Mouse (Mus musculus) gastrocnemius, adult 2 months (tissue): ENCODE measurements around the gene Helz2. TPM values are rescaled to one million over a fixed set of nuclear protein-coding genes. Genes with fewer than 3 reads are reported as not detected.

Experiments used
- DNase-seq: peaks from one replicate; pipeline ENCODE4 v3.0.0; 2022
- H3K27ac ChIP-seq: fragments of 200-600 bp; 2 replicates; pipeline ENCODE4 v1.8.1; 2022; ENCODE audit warnings: mild to moderate bottlenecking
- H3K4me3 ChIP-seq: fragments of 200-600 bp; 2 replicates; pipeline ENCODE4 v1.8.1; 2022; ENCODE audit warnings: mild to moderate bottlenecking, moderate library complexity
- CTCF ChIP-seq: fragments of 200-600 bp; IDR thresholded peaks from 2 replicates; pipeline ENCODE4 v1.8.1; 2022; ENCODE audit warnings: antibody characterized with exemption, mild to moderate bottlenecking, moderate library complexity
- intact Hi-C: fragments of 180-260 bp; cut with DNase I; formaldehyde crosslinking; loops from one replicate; pipeline ENCODE4 v1.15.1; 2025
- total RNA-seq, 2 experiments: library from RNA; stranded (reverse); gene quantifications; 2 replicates each; pipeline ENCODE4 v1.2.3; 2021

Helz2 gene
- total RNA-seq, 2 experiments from 2014 or later, result 2.8 to 4.9 TPM

- intact Hi-C loops, result loop anchor here (2.0 to 10.0 kb wide), 4 partner anchors 57 to 407 kb away; partner anchors contain the start of genes Helz2, Prpf6, Rtel1 and Samd10
- TF ChIP-seq CTCF, result peak; percentile 25
- H3K4me3 ChIP-seq, result peak within 1 kb of the TSS; percentile 78
Measured at GRCm38 (mm10) chr2:181187121-181188000, 54.5 kb downstream of the Helz2 start, which contains the start of gene Ppdpf. Ppdpf (plus strand) TSS chr2:181187247.

GRCm38 (mm10) chr2:181186635-181187034, 55.2 kb downstream of the Helz2 start:
- Histone ChIP-seq H3K27ac (peak overlapping the region; percentile 93), H3K4me3 (peak overlapping the region; percentile 78)
- intact Hi-C loops, result loop anchor here (1.0 to 10.0 kb wide), 5 partner anchors 58 to 408 kb away; partner anchors contain the start of genes Helz2, Prpf6, Rtel1 and Samd10
- peak; percentile 100; the same call in 1 of the 2 replicates for TF ChIP-seq CTCF
- peak; percentile 88 for DNase-seq

More at GRCm38 (mm10) chr2:181187121-181188000, 54.5 kb downstream of the Helz2 start, which contains the start of gene Ppdpf:
- peak within 1 kb of the TSS; percentile 93 for H3K27ac ChIP-seq
- DNase-seq, result peak; percentile 94

GRCm38 (mm10) chr2:181180898-181181297, 60.9 kb downstream of the Helz2 start:
- Histone ChIP-seq H3K4me3 (no peak overlapping the region), H3K27ac (no peak overlapping the region)
- DNase-seq, result no peak
- intact Hi-C loops, result loop anchor here (10.0 kb wide), 2 partner anchors 64 to 414 kb away; partner anchors contain the start of genes Helz2, Prpf6, Samd10 and Zfp512b
- TF ChIP-seq CTCF, result no peak

GRCm38 (mm10) chr2:181178471-181178870, 63.4 kb downstream of the Helz2 start:
- no peak overlapping the region for H3K4me3 ChIP-seq
- no peak for TF ChIP-seq CTCF
- intact Hi-C loops, result no loop called here
- no peak overlapping the region for H3K27ac ChIP-seq
- DNase-seq, result no peak

GRCm38 (mm10) chr2:181178015-181178414, 63.8 kb downstream of the Helz2 start:
- TF ChIP-seq CTCF, result no peak
- intact Hi-C loops, result no loop called here
- Histone ChIP-seq H3K27ac (no peak overlapping the region), H3K4me3 (no peak overlapping the region)
- DNase-seq, result no peak

Other genes with a start within 250 kb of the Helz2 start
- not detected for gene Chrna4, start 198.5 kb downstream of the Helz2 start, total RNA-seq
- not detected for gene Kcnq2, start 106.7 kb downstream of the Helz2 start, total RNA-seq
- 1,000 to 10,000 TPM; 2,005 to 2,177 TPM for gene Eef1a2, start 85.0 kb downstream of the Helz2 start, total RNA-seq
- 10 to 100 TPM; 39.1 to 46.2 TPM for gene Ppdpf, start 54.8 kb downstream of the Helz2 start, total RNA-seq
- not detected for gene Ptk6, start 39.2 kb downstream of the Helz2 start, total RNA-seq
- gene Srms, start 28.8 kb downstream of the Helz2 start, total RNA-seq, result under 1 TPM; 0.17 to 0.28 TPM
- gene Fndc11, start 22.0 kb downstream of the Helz2 start, total RNA-seq, result not detected
- 10 to 100 TPM in 1 of 2 experiments, 1 to 10 TPM in 1; 7.3 to 12.0 TPM for gene Gmeb2, start 46.0 kb upstream of the Helz2 start, total RNA-seq
- not detected for gene Stmn3, start 72.5 kb upstream of the Helz2 start, total RNA-seq
- gene Rtel1, start 77.7 kb upstream of the Helz2 start, total RNA-seq, result 10 to 100 TPM; 12.0 to 13.0 TPM
- 10 to 100 TPM; 13.7 to 14.8 TPM for gene Zgpat, start 122.9 kb upstream of the Helz2 start, total RNA-seq
- gene Arfrp1, start 123.4 kb upstream of the Helz2 start, total RNA-seq, result 10 to 100 TPM; 23.6 to 30.8 TPM
- 1 to 10 TPM; 5.8 to 6.2 TPM for gene Lime1, start 138.1 kb upstream of the Helz2 start, total RNA-seq
- 1 to 10 TPM; 4.9 to 6.7 TPM for gene Zbtb46, start 217.4 kb upstream of the Helz2 start, total RNA-seq